ENCODE assay signal across 16 mouse cellular contexts in genomic region chr2:172256956-172257355, GRCm38 (mm10). TPM values are rescaled to one million over a fixed set of nuclear protein-coding genes. Genes with fewer than 3 reads are reported as not detected.
DNase-seq lines count a peak whose midpoint lies in the region; ATAC-seq and TF ChIP-seq lines count a peak whose summit lies in the region.
"Had no signal": no experiment of that assay in that cellular context is flagged by ENCODE, and none has a peak within 500 bp of the region (broad histone marks: within the 10 kb centered on the region; RNA-seq: fewer than 3 reads in every experiment).

No protein-coding gene starts in this region.

- H3K36me3 ChIP-seq in heart, embryonic 13.5 days: no peaks in the 10 kb centered on the region
- no peaks in the 10 kb centered on the region for H3K36me3 ChIP-seq in liver, embryonic 12.5 days
- H3K36me3 ChIP-seq: embryonic facial prominence, embryonic 10.5 days; forebrain, embryonic 15.5 days; heart, embryonic 15.5 days; neural tube, embryonic 12.5 days had no signal

- 67% methylated on average over 5 of the region's 5 CpGs for WGBS in heart, embryonic 13.5 days
- WGBS in liver, embryonic 12.5 days (ENCODE audit: insufficient replicate concordance): 56% methylated on average over 5 of the region's 5 CpGs

- H3K27ac ChIP-seq in heart, embryonic 13.5 days (replicated peaks): no peak overlapping the region; the same call in 1 of the 2 replicates
- H3K27ac ChIP-seq in liver, embryonic 12.5 days: peak overlapping the region; percentile 97
- H3K27ac ChIP-seq: embryonic facial prominence, embryonic 10.5 days; forebrain, embryonic 15.5 days; heart, embryonic 15.5 days; neural tube, embryonic 12.5 days; stomach, postnatal 0 days had no signal

- CTCF ChIA-PET in Patski (lab: Charles Lee): no interaction called here

- no peak overlapping the region for H3K9ac ChIP-seq in heart, embryonic 13.5 days
- H3K9ac ChIP-seq in liver, embryonic 12.5 days: peak overlapping the region; percentile 65; the same call in 1 of the 2 replicates
- H3K9ac ChIP-seq: forebrain, embryonic 15.5 days; heart, embryonic 15.5 days; neural tube, embryonic 12.5 days had no signal

- no peaks in the 10 kb centered on the region for H3K9me3 ChIP-seq in heart, embryonic 13.5 days
- no peaks in the 10 kb centered on the region for H3K9me3 ChIP-seq in liver, embryonic 12.5 days (replicated peaks)
- H3K9me3 ChIP-seq: embryonic facial prominence, embryonic 10.5 days; forebrain, embryonic 15.5 days; heart, embryonic 15.5 days; neural tube, embryonic 12.5 days had no signal

- peak overlapping the region; percentile 52 for H3K4me2 ChIP-seq in heart, embryonic 13.5 days
- H3K4me2 ChIP-seq in liver, embryonic 12.5 days: peak overlapping the region; percentile 51
- H3K4me2 ChIP-seq: forebrain, embryonic 15.5 days; heart, embryonic 15.5 days; midbrain, embryonic 11.5 days; neural tube, embryonic 12.5 days had no signal

- H3K4me3 ChIP-seq in heart, embryonic 13.5 days: no peak overlapping the region
- peak overlapping the region; percentile 29 for H3K4me3 ChIP-seq in liver, embryonic 12.5 days
- H3K4me3 ChIP-seq: embryonic facial prominence, embryonic 10.5 days; forebrain, embryonic 15.5 days; heart, embryonic 15.5 days; neural tube, embryonic 12.5 days had no signal

- no peak for DNase-seq in heart, adult 8-10 months (ENCODE audit: low spot score)
- DNase-seq in ES-CJ7 (ENCODE audit: low read depth, low spot score): peak; percentile 42
- DNase-seq in Patski (ENCODE audit: low read depth, low spot score): peak; percentile 41
- DNase-seq in gastrocnemius, postnatal 4 days (ENCODE audit: low spot score in 2 of 2): no peak
- DNase-seq: cerebellum, adult 8-10 months; right cerebral cortex, postnatal 25 days had no signal

- TF ChIP-seq CTCF in Patski (IDR thresholded peaks at IDR 0.05): no peak

- no peak for ATAC-seq in heart, embryonic 13.5 days (ENCODE audit: extremely low read depth, insufficient number of reproducible peaks, low FRiP score, low TSS enrichment)
- peak; percentile 71 for ATAC-seq in Patski
- ATAC-seq in liver, embryonic 12.5 days: peak; percentile 60
- no peak for ATAC-seq in activated CD4-positive, CD25-positive, alpha-beta regulatory T cell, adult 4 months

- in situ Hi-C loops in Patski (cut with MboI; ENCODE audit: low pct_unique_long_range_greater_than_20kb): no loop called here

- peaks cover 8% of the 10 kb centered on the region; the same call in 1 of the 2 replicates for H3K27me3 ChIP-seq in heart, embryonic 13.5 days (replicated peaks)
- H3K27me3 ChIP-seq in Patski: no peaks in the 10 kb centered on the region
- H3K27me3 ChIP-seq in liver, embryonic 12.5 days (replicated peaks): peaks cover 14% of the 10 kb centered on the region
- H3K27me3 ChIP-seq: forebrain, embryonic 15.5 days; heart, embryonic 15.5 days; neural tube, embryonic 12.5 days had no signal

- peaks cover 13% of the 10 kb centered on the region; the same call in 1 of the 2 replicates for H3K4me1 ChIP-seq in heart, embryonic 13.5 days
- H3K4me1 ChIP-seq in liver, embryonic 12.5 days: peaks cover 82% of the 10 kb centered on the region
- H3K4me1 ChIP-seq: heart, embryonic 15.5 days had no signal

- POLR2A ChIA-PET in Patski (lab: Charles Lee): interaction anchor here (0.6 kb wide), 1 partner anchor 1485 kb away, joined by 3 read pairs; no protein-coding TSS in a partner anchor

RNA-seq across cellular contexts. Expression of gene Mc3r, which starts 8.7 kb away (rescaled TPM):
- not detected in 2 replicates for polyA plus RNA-seq in heart, embryonic 13.5 days (2015; fragmentation: Nextera tagmentation; extraction: Ambion mirVana)
- not detected for total RNA-seq in heart, adult 8-10 months (2022)
- polyA plus RNA-seq in Patski (2021): not detected
- polyA plus RNA-seq in liver, embryonic 12.5 days (2016; fragmentation: Nextera tagmentation; extraction: Ambion mirVana): 0.05 and 0.12 TPM in 2 replicates
- not detected for total RNA-seq in gastrocnemius, postnatal 4 days (2021)
- not detected for polyA plus RNA-seq in activated CD4-positive, CD25-positive, alpha-beta regulatory T cell, adult 4 months (2017; shearing (Covaris generic))
- polyA plus RNA-seq: embryonic facial prominence, embryonic 10.5 days; heart, embryonic 15.5 days; lung, embryonic 16.5 days; midbrain, embryonic 11.5 days; neural tube, embryonic 12.5 days; stomach, postnatal 0 days had no signal

Comparison
In these comparisons a context has a peak if more than half of its experiments do, and no peak if none do; other contexts are left out.
1. ATAC-seq: peak in Patski (single experiment) and liver, embryonic 12.5 days (single experiment); none in heart, embryonic 13.5 days (single experiment) and activated CD4-positive, CD25-positive, alpha-beta regulatory T cell, adult 4 months (single experiment).
2. DNase-seq: peak in ES-CJ7 (single experiment) and Patski (single experiment); none in heart, adult 8-10 months (single experiment) and gastrocnemius, postnatal 4 days (0 of 2).